Mouse (Mus musculus) macrophage (primary cell): ENCODE results near the gene Rnase2b. TPM values are rescaled to one million over a fixed set of nuclear protein-coding genes. Genes with fewer than 3 reads are reported as not detected.
"Not testable (repeated sequence)": the region's sequence is repeated elsewhere in the genome, so short reads cannot be mapped to it uniquely, and the experiment has no call there.

ENCODE experiments used
- H3K27ac ChIP-seq: fragments of 350-480 bp; formaldehyde crosslinking; 2 replicates; pipeline ENCODE4 v1.9.0; 2021
- H3K36me3 ChIP-seq: fragments of 350-480 bp; formaldehyde crosslinking; 2 replicates; pipeline ENCODE4 v1.9.0; 2021; ENCODE audit errors: inconsistent target
- H3K4me3 ChIP-seq: fragments of 350-480 bp; formaldehyde crosslinking; 2 replicates; pipeline ENCODE4 v1.9.0; 2021; ENCODE audit errors: inconsistent target
- H3K79me2 ChIP-seq: fragments of 350-480 bp; formaldehyde crosslinking; 2 replicates; pipeline ENCODE4 v1.9.0; 2021; ENCODE audit errors: inconsistent target
- WGBS: methylation state at CpG from one replicate; pipeline ENCODE4 v1.1.7; 2026; ENCODE audit warnings: inconsistent platforms; ENCODE audit not compliant: missing documents; 5-methylcytosine and 5-hydroxymethylcytosine counted together
- polyA plus RNA-seq: library from polyadenylated mRNA; stranded (reverse); fragments of 250-400 nt; gene quantifications from 3 replicates; pipeline ENCODE4 v1.2.4, GENCODE M21; 2018; ENCODE audit warnings: inconsistent platforms

Gene Rnase2b
- polyA plus RNA-seq, 1 experiment from 2014 or later, result not detected

- H3K27ac ChIP-seq, result no peak overlapping the region
Measured at GRCm38 (mm10) chr14:51143937-51144336, 18.1 kb upstream of the Rnase2b start.

GRCm38 (mm10) chr14:51144451-51144850 lies 17.6 kb upstream of the Rnase2b start:
- H3K4me3 ChIP-seq, result no peak overlapping the region
- H3K27ac ChIP-seq, result no peak overlapping the region

More at GRCm38 (mm10) chr14:51143937-51144336, 18.1 kb upstream of the Rnase2b start:
- H3K79me2 ChIP-seq, result no peaks in the 10 kb centered on the region
- no peak overlapping the region for H3K4me3 ChIP-seq
- 60% methylated on average over 2 of the region's 2 CpGs for WGBS
- no peaks in the 10 kb centered on the region for H3K36me3 ChIP-seq

GRCm38 (mm10) chr14:51145521-51145920 lies 16.5 kb upstream of the Rnase2b start:
- 87% methylated on average over 6 of the region's 6 CpGs for WGBS
- no peak overlapping the region for H3K27ac ChIP-seq

More at GRCm38 (mm10) chr14:51144451-51144850, 17.6 kb upstream of the Rnase2b start:
- no peaks in the 10 kb centered on the region for H3K79me2 ChIP-seq
- 100% methylated on average over 4 of the region's 4 CpGs for WGBS
- H3K36me3 ChIP-seq, result no peaks in the 10 kb centered on the region

GRCm38 (mm10) chr14:51146685-51147084 lies 15.4 kb upstream of the Rnase2b start, which contains the start of gene Rnase1:
Gene Rnase1, minus strand, starts transcription at chr14:51146785.
- Histone ChIP-seq H3K79me2 (no peaks in the 10 kb centered on the region), H3K4me3 (no peak within 1 kb of the TSS)
- 89% methylated on average over 2 of the region's 2 CpGs for WGBS

More at GRCm38 (mm10) chr14:51145521-51145920, 16.5 kb upstream of the Rnase2b start:
- Histone ChIP-seq H3K79me2 (no peaks in the 10 kb centered on the region), H3K36me3 (no peaks in the 10 kb centered on the region), H3K4me3 (no peak overlapping the region)

GRCm38 (mm10) chr14:51148006-51148405 lies 14.1 kb upstream of the Rnase2b start:
- Histone ChIP-seq H3K27ac (no peak overlapping the region), H3K36me3 (no peaks in the 10 kb centered on the region), H3K4me3 (no peak overlapping the region), H3K79me2 (no peaks in the 10 kb centered on the region)
- 91% methylated on average over 3 of the region's 3 CpGs for WGBS

More at GRCm38 (mm10) chr14:51146685-51147084, 15.4 kb upstream of the Rnase2b start, which contains the start of gene Rnase1:
- Histone ChIP-seq H3K36me3 (no peaks in the 10 kb centered on the region), H3K27ac (no peak within 1 kb of the TSS)

- Histone ChIP-seq H3K27ac (no peak overlapping the region), H3K36me3 (no peaks in the 10 kb centered on the region), H3K79me2 (no peaks in the 10 kb centered on the region), H3K4me3 (no peak overlapping the region)
- WGBS, result 93% methylated on average over 5 of the region's 5 CpGs
Measured at GRCm38 (mm10) chr14:51149164-51149563, 12.9 kb upstream of the Rnase2b start.

- H3K27ac ChIP-seq, result no peak overlapping the region
Measured at GRCm38 (mm10) chr14:51150206-51150831, 11.7 kb upstream of the Rnase2b start.

GRCm38 (mm10) chr14:51152249-51152870 lies 9.7 kb upstream of the Rnase2b start:
- WGBS, result 84% methylated on average over 5 of the region's 5 CpGs
- H3K79me2 ChIP-seq, result no peaks in the 10 kb centered on the region
- no peak overlapping the region for H3K27ac ChIP-seq
- no peak overlapping the region for H3K4me3 ChIP-seq
- H3K36me3 ChIP-seq, result no peaks in the 10 kb centered on the region

More at GRCm38 (mm10) chr14:51150206-51150831, 11.7 kb upstream of the Rnase2b start:
- Histone ChIP-seq H3K79me2 (no peaks in the 10 kb centered on the region), H3K4me3 (no peak overlapping the region), H3K36me3 (no peaks in the 10 kb centered on the region)
- 86% methylated on average over 3 of the region's 3 CpGs for WGBS

- WGBS, result 93% methylated on average over 5 of the region's 5 CpGs
- H3K79me2 ChIP-seq, result no peaks in the 10 kb centered on the region
- no peaks in the 10 kb centered on the region for H3K36me3 ChIP-seq
- H3K4me3 ChIP-seq, result no peak overlapping the region
- H3K27ac ChIP-seq, result no peak overlapping the region
Measured at GRCm38 (mm10) chr14:51156056-51156735, 5.9 kb upstream of the Rnase2b start.

- Histone ChIP-seq H3K36me3 (no peaks in the 10 kb centered on the region), H3K79me2 (no peaks in the 10 kb centered on the region), H3K4me3 (no peak overlapping the region), H3K27ac (0 out of 2 replicates have a peak overlapping the region, but pooled peaks have one; percentile 4)
- WGBS, result 17% methylated on average over 4 of the region's 4 CpGs
Measured at GRCm38 (mm10) chr14:51156736-51157068, 5.4 kb upstream of the Rnase2b start.

GRCm38 (mm10) chr14:51157072-51157471 lies 5.0 kb upstream of the Rnase2b start:
- Histone ChIP-seq H3K36me3 (no peaks in the 10 kb centered on the region), H3K27ac (0 out of 2 replicates have a peak overlapping the region, but pooled peaks have one; percentile 4), H3K79me2 (no peaks in the 10 kb centered on the region), H3K4me3 (no peak overlapping the region)
- WGBS, result 75% methylated on average over 1 of the region's 1 CpGs

- not testable (repeated sequence) for H3K4me3 ChIP-seq, H3K36me3 ChIP-seq, H3K79me2 ChIP-seq
- 53% methylated on average over 6 of the region's 6 CpGs for WGBS
- H3K27ac ChIP-seq, result peak overlapping the region; percentile 62
Measured at GRCm38 (mm10) chr14:51163323-51163722, 1.3 kb downstream of the Rnase2b start.

GRCm38 (mm10) chr14:51165435-51165834 lies 3.4 kb downstream of the Rnase2b start:
- H3K27ac ChIP-seq, result peak overlapping the region; percentile 62
- H3K4me3 ChIP-seq, result no peak overlapping the region
- WGBS, result 100% methylated on average over 1 of the region's 1 CpGs
- no peaks in the 10 kb centered on the region for H3K36me3 ChIP-seq
- no peaks in the 10 kb centered on the region for H3K79me2 ChIP-seq

- H3K27ac ChIP-seq, result peak overlapping the region; percentile 62
- no peaks in the 10 kb centered on the region for H3K79me2 ChIP-seq
- no peak overlapping the region for H3K4me3 ChIP-seq
- no peaks in the 10 kb centered on the region for H3K36me3 ChIP-seq
Measured at GRCm38 (mm10) chr14:51166068-51166467, 4.0 kb downstream of the Rnase2b start.
